Mouse (Mus musculus): ENCODE measurements at regions not wholly inside any gene's neighbourhood (a gene's known extent, or its start where the extent isn't known, plus 50 kb on each side); places are given as distances from the start of the nearest gene placed in this dataset.

DNA sequence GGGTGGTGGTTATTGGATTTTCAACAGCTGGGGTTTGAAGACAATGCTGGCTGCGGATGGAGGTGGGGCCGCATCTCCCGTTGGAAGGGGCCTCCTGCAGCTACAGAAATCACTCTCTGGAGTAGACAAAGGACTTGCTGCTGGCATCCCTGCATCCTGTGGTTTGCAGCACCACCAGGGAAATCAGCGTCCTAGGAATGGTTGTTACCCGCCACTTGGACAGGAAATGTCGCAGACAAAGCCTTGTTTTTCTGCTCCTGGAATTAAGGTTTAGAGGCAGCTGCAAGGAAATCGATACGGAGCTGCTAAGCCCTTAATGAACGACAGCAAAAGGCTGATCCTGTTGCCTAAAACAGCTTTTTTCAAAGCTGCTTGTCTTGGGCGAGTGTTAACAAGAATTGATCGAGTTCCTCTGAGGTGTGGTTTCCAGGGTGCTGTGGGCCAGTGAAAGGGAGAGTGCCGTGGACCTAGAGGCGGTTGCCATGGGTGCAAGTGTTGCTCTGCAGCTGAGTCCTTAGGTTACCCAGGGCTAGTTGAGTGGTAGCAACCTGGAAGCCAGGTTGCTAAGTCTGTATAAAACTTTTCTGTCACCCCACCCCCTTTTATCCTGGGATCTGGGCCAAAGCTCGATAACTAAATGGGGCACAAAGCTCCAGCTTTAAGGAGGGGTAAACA, 230.6 kb upstream of the Chd6 start:
- no peaks in the 10 kb centered on the region for H3K36me3 ChIP-seq
- H3K27me3 ChIP-seq: peaks cover 24% of the 10 kb centered on the region
- H3K4me3 ChIP-seq: no peak overlapping the region
- no peak overlapping the region for H3K27ac ChIP-seq
- H3K4me1 ChIP-seq: peaks cover 13% of the 10 kb centered on the region
- WGBS: 22% methylated on average over 14 of the region's 14 CpGs
- no peak overlapping the region for H3K4me2 ChIP-seq
- no peak overlapping the region for H3K9ac ChIP-seq
- no peaks in the 10 kb centered on the region for H3K9me3 ChIP-seq
- ATAC-seq (ENCODE audit: borderline replicate concordance, extremely low read depth, low FRiP score, low TSS enrichment): no peak

DNA sequence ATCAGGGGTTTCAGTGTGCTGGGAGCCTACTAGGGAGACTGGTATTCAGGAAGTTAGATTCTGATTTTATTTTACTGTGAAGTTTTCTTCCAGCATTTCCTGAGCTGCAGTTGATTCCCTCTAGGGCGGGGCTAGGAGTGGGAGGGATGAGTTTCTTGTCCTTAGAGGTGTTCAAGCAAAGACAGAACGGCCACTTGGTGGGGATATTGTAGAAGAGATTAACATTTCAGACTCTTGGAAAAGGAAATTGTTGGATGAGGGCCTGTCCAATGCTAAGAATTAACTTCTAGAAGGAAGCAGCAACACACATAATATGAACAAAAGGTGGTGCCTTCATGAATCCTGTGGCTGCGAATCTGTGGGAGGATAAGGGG, 230.1 kb upstream of the Chd6 start:
- no peak overlapping the region for H3K4me2 ChIP-seq
- no peak overlapping the region for H3K4me3 ChIP-seq
- H3K9me3 ChIP-seq: no peaks in the 10 kb centered on the region
- ATAC-seq (ENCODE audit: borderline replicate concordance, extremely low read depth, low FRiP score, low TSS enrichment): no peak
- no peak overlapping the region for H3K9ac ChIP-seq
- H3K36me3 ChIP-seq: no peaks in the 10 kb centered on the region
- 22% methylated on average over 3 of the region's 3 CpGs for WGBS
- H3K27me3 ChIP-seq: peaks cover 24% of the 10 kb centered on the region
- peaks cover 13% of the 10 kb centered on the region for H3K4me1 ChIP-seq
- no peak overlapping the region for H3K27ac ChIP-seq

DNA sequence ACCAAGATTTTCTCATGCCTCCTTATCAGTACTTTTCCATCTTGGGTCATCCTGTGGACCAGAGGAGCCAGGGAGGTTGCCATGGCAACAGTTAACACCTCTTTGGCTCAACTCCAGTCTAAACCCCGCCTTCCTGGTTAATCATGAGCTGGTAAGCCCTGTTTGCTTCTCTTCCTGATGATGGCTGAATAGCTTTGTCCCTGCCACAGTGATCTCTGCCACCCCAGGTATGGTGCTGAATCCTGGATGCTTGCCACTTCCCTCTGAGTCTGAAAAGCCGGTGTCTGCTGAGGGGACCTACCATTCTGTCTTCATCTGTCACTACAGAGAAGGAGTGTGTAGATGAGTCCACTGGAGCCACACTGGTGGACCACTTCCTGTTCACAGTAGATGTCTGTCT, 223.8 kb upstream of the Chd6 start:
- H3K27me3 ChIP-seq: 0 out of 2 replicates have a peak, but pooled peaks cover 7% of the 10 kb centered on the region
- no peaks in the 10 kb centered on the region for H3K36me3 ChIP-seq
- 16% methylated on average over 2 of the region's 2 CpGs for WGBS
- H3K27ac ChIP-seq: no peak overlapping the region
- H3K9me3 ChIP-seq: no peaks in the 10 kb centered on the region
- H3K9ac ChIP-seq: no peak overlapping the region
- 0 out of 2 replicates have a peak, but pooled peaks have one; percentile 46 for ATAC-seq (ENCODE audit: borderline replicate concordance, extremely low read depth, low FRiP score, low TSS enrichment)
- peaks cover 4% of the 10 kb centered on the region; the same call in 1 of the 2 replicates for H3K4me1 ChIP-seq
- no peak overlapping the region for H3K4me3 ChIP-seq
- no peak overlapping the region for H3K4me2 ChIP-seq

DNA sequence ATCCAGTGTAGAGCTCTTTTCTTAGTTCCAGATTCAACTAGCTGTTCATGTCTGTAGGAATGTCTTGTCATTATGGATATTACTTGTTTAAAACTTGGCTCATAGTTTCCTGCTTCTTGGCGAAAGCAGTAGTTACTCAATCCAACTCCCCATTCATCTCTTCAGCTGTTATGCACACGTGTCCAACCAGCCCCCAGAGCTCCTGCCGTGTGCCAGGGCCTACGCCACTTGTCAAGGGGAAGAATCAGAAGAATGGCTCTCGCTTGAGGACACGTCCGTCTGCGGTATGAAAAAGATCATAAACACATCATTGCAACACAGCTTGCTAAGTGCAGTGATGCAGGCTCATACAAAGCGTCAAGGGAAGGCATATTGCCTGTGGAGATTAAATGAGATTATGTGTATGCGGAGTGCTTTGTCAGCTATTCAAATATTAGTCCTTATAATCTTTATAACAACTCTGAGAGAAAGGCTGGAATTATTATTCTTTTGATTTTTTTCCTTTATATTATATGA, 223.0 kb upstream of the Chd6 start:
- peaks cover 4% of the 10 kb centered on the region; the same call in 1 of the 2 replicates for H3K4me1 ChIP-seq
- H3K4me2 ChIP-seq: no peak overlapping the region
- H3K9me3 ChIP-seq: no peaks in the 10 kb centered on the region
- no peak overlapping the region for H3K27ac ChIP-seq
- WGBS: 44% methylated on average over 10 of the region's 10 CpGs
- no peak overlapping the region for H3K4me3 ChIP-seq
- 0 out of 2 replicates have a peak, but pooled peaks cover 3% of the 10 kb centered on the region for H3K27me3 ChIP-seq
- no peak overlapping the region for H3K9ac ChIP-seq
- peak; percentile 77; the same call in 1 of the 2 replicates for ATAC-seq (ENCODE audit: borderline replicate concordance, extremely low read depth, low FRiP score, low TSS enrichment)
- H3K36me3 ChIP-seq: no peaks in the 10 kb centered on the region

DNA sequence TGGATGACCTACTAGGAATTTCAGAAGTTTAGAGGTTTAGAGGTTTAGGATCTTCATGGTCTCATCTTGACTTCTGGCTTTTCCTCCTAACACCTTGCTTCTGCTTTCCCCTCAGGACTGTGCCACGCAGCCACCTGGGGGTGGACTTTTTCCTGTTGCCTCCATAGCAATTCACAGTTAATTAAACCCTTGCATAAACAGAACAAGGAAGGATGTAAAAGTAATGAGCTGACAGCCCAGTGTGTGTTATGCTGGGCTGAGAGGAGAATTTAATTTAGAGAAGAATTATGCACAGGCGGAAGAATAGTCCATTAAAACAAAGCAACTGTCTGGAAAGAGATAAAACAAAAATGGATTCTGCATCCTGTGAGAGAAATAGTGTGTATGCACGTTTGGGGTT, 193.9 kb upstream of the Chd6 start:
- 36% methylated on average over 3 of the region's 3 CpGs for WGBS

DNA sequence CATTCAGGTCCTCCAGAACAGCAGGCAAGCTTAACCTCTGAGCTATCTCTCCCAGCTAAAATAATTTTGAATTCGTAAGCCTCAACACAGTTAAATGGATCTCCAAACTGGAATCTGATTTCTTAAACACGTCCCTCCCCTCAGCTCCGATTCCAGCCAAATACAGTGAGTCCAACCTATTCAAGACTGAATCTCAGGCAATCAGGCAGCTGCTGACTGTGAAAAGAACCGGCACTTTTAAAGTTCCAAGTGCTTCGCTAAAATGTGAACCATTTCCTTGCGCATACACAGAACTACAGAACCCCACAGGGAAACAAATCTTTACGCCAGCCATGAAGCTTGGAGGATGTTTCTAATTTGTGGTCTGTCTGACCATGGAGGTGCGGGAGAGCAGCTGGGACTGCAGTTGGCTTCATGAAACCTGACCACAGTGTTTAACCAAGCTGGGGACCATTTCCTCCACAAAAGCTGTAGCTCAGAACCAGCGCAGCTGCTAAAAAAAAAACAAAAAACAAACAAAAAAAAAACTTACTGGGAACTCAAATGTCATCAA, 160.1 kb upstream of the Chd6 start:
- Histone ChIP-seq H3K9ac (no peak overlapping the region), H3K4me3 (no peak overlapping the region), H3K27me3 (no peaks in the 10 kb centered on the region), H3K27ac (no peak overlapping the region), H3K4me2 (no peak overlapping the region), H3K9me3 (no peaks in the 10 kb centered on the region), H3K36me3 (no peaks in the 10 kb centered on the region), H3K4me1 (no peaks in the 10 kb centered on the region)
- no peak for ATAC-seq (ENCODE audit: borderline replicate concordance, extremely low read depth, low FRiP score, low TSS enrichment)
- WGBS: 66% methylated on average over 9 of the region's 9 CpGs

More for the DNA sequence above, 193.9 kb upstream of the Chd6 start:
- no peak overlapping the region for H3K4me2 ChIP-seq
- H3K4me3 ChIP-seq: no peak overlapping the region
- no peaks in the 10 kb centered on the region for H3K27me3 ChIP-seq
- H3K36me3 ChIP-seq: no peaks in the 10 kb centered on the region
- no peaks in the 10 kb centered on the region for H3K9me3 ChIP-seq
- no peaks in the 10 kb centered on the region for H3K4me1 ChIP-seq
- ATAC-seq (ENCODE audit: borderline replicate concordance, extremely low read depth, low FRiP score, low TSS enrichment): no peak
- H3K9ac ChIP-seq: no peak overlapping the region
- H3K27ac ChIP-seq: no peak overlapping the region

DNA sequence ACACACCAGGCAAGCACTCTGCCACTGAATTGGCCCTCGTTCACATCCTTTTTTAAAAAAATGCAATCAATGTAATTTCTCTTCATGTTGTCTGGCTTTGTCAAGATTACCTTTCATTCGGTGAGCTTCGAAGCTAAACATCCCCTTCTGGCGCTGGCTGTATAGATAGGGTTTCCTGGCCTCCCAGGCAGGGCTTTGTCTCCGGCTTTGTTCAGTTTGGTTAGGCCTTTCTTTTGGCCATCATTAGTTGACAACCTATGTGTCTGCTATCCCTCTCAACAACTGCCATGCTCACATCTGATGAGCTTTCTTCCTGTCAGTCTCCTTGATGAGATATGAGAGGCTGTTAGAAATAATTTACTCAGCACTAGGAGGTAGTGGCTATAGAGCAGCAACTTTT, 157.6 kb upstream of the Chd6 start:
- no peaks in the 10 kb centered on the region for H3K27me3 ChIP-seq
- H3K36me3 ChIP-seq: no peaks in the 10 kb centered on the region
- no peaks in the 10 kb centered on the region for H3K9me3 ChIP-seq
- no peak overlapping the region for H3K4me3 ChIP-seq
- H3K27ac ChIP-seq: no peak overlapping the region
- 25% methylated on average over 5 of the region's 5 CpGs for WGBS
- ATAC-seq (ENCODE audit: borderline replicate concordance, extremely low read depth, low FRiP score, low TSS enrichment): no peak
- no peaks in the 10 kb centered on the region for H3K4me1 ChIP-seq
- H3K9ac ChIP-seq: no peak overlapping the region
- H3K4me2 ChIP-seq: no peak overlapping the region

DNA sequence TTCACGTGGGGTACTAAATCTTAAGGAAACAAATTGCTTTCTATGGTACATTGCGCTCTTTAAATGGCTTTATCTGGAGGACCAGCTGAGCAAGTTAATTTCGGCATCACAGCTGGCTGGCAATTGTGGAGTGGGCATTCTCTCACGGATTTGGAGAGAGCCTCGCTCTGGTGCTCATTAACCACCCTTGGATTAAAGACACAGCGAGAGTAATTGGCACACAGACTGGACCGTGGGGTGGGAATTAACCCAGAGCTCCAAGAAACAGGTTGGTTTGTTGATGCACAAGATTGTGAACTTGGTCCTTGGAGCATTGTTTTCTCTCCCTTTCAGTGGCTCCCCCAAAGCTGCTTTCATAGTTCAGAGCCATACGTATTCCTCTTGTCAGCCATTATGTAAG, 156.3 kb upstream of the Chd6 start:
- Histone ChIP-seq H3K9me3 (no peaks in the 10 kb centered on the region), H3K27ac (no peak overlapping the region), H3K9ac (no peak overlapping the region), H3K4me3 (no peak overlapping the region), H3K4me1 (no peaks in the 10 kb centered on the region), H3K27me3 (no peaks in the 10 kb centered on the region), H3K4me2 (no peak overlapping the region), H3K36me3 (no peaks in the 10 kb centered on the region)
- 73% methylated on average over 8 of the region's 8 CpGs for WGBS
- no peak for ATAC-seq (ENCODE audit: borderline replicate concordance, extremely low read depth, low FRiP score, low TSS enrichment)

DNA sequence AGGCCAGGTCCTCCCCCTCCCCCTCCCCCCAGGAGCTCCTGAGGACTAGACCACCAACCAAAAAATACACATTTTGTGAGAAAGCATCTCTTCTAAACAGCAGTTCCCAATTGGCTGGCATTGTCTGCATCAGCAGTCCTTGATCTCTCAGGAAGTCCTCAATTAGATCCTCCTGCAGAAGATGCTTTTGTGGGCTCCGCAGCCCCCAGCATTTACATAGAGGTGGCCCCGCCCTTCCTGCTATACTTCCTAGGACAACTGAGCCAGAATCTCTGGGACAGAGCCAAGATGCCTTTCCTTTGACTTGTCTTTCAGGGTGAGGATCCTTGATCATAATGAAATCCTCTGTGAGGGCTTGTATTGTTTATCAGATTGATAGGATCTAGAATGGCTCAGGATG, 143.9 kb upstream of the Chd6 start:
- ATAC-seq (ENCODE audit: borderline replicate concordance, extremely low read depth, low FRiP score, low TSS enrichment): no peak
- Histone ChIP-seq H3K9ac (no peak overlapping the region), H3K36me3 (no peaks in the 10 kb centered on the region), H3K27me3 (no peaks in the 10 kb centered on the region), H3K4me2 (no peak overlapping the region), H3K4me1 (no peaks in the 10 kb centered on the region), H3K9me3 (no peaks in the 10 kb centered on the region), H3K4me3 (no peak overlapping the region), H3K27ac (no peak overlapping the region)
- 78% methylated on average over 2 of the region's 2 CpGs for WGBS

DNA sequence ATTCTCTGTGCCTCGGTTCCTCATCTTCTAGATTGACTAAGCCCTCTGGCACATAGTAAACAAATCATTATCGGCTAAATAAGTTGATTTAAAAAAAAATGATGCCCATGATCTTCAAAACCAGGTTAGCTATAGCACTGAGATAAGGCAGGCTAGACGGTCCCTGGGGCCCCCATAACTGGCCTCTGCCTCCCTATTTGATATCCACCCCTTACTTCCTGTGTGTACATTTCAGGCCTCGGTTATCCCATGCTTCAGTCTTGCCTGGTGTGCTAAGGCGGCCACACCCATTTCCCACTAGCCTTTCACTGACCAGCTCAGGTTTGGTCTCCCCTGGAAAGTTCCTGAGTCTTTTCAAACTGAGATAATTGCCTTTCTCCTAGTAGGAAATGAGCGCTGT, 132.8 kb upstream of the Chd6 start:
- no peak overlapping the region for H3K9ac ChIP-seq
- H3K9me3 ChIP-seq: no peaks in the 10 kb centered on the region
- no peaks in the 10 kb centered on the region for H3K27me3 ChIP-seq
- H3K27ac ChIP-seq: no peak overlapping the region
- WGBS: 58% methylated on average over 6 of the region's 6 CpGs
- ATAC-seq (ENCODE audit: borderline replicate concordance, extremely low read depth, low FRiP score, low TSS enrichment): no peak
- H3K4me3 ChIP-seq: no peak overlapping the region
- no peaks in the 10 kb centered on the region for H3K4me1 ChIP-seq
- no peaks in the 10 kb centered on the region for H3K36me3 ChIP-seq
- H3K4me2 ChIP-seq: no peak overlapping the region

DNA sequence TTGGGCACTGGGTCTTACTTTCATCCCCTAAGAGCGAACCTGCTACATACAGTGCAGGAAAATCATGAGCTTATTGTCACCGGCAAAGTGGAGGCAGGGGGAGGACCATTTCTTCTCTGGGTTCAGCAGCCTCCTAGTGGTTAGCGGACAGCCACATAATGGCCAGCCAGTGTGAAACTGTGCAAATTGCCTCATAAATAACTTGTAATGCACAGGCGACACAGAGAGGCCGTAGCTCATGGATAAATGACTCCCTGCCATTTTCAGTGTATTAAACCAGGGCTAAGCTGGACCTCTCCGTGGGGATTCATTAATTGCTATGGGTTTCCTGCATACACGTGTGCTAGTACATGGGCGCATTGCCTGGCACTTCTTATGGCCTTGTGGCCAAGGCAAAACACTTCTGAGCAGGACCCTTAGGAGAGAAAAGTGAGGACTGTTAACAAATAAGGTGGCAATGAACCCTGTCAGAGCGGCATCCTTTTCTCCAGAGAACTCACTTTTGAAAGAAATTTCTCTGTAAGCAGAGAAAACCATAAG, 128.5 kb upstream of the Chd6 start:
- Histone ChIP-seq H3K9ac (no peak overlapping the region), H3K4me2 (no peak overlapping the region), H3K9me3 (no peaks in the 10 kb centered on the region), H3K27me3 (no peaks in the 10 kb centered on the region), H3K4me3 (no peak overlapping the region), H3K27ac (no peak overlapping the region), H3K36me3 (no peaks in the 10 kb centered on the region), H3K4me1 (no peaks in the 10 kb centered on the region)
- ATAC-seq (ENCODE audit: borderline replicate concordance, extremely low read depth, low FRiP score, low TSS enrichment): no peak
- 80% methylated on average over 9 of the region's 9 CpGs for WGBS

DNA sequence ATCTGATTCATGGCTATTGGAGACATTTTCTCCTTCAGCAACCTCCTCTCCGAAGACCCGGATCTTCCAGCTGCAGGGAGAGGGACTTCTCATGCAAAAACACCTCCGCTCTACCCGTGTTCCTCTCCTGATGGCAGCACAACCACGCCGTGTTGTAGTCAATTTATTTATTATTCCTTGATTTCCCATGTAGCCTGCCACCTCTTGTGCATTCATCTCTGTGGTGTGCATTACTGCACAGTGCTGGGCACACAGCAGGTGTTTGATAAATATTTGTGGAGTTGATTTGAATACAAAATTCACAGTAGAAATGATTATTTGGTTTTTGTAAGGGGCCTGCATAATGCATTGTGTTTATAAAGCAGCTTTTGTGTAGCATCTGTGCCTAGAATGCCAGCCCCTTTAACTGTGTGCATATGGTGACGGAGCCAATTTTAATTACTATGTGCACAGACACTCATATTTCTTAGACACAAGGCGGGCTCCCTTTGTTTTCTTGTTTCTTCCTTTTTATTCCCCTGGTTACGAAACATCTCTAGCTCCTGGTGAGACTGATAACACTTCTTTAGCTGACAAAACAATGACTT, 124.4 kb upstream of the Chd6 start:
- no peak overlapping the region for H3K9ac ChIP-seq
- H3K27me3 ChIP-seq: no peaks in the 10 kb centered on the region
- H3K9me3 ChIP-seq: no peaks in the 10 kb centered on the region
- no peaks in the 10 kb centered on the region for H3K4me1 ChIP-seq
- no peak for ATAC-seq (ENCODE audit: borderline replicate concordance, extremely low read depth, low FRiP score, low TSS enrichment)
- no peak overlapping the region for H3K27ac ChIP-seq
- H3K36me3 ChIP-seq: no peaks in the 10 kb centered on the region
- 79% methylated on average over 9 of the region's 9 CpGs for WGBS
- H3K4me2 ChIP-seq: no peak overlapping the region
- H3K4me3 ChIP-seq: no peak overlapping the region

Data from lung, embryonic 15.5 days (tissue).